Mouse (Mus musculus) testis, adult 2 months (tissue): ENCODE measurements around the gene Prickle1. TPM values are rescaled to one million over a fixed set of nuclear protein-coding genes. Genes with fewer than 3 reads are reported as not detected.

Experiments used
- H3K27ac ChIP-seq: fragments of 200-500 bp; 2 replicates; pipeline ENCODE4 v1.5.1; 2012; ENCODE audit warnings: low read depth, low read length; ENCODE audit not compliant: control insufficient read depth, insufficient read depth
- H3K27me3 ChIP-seq: fragments of 200-500 bp; 2 replicates; pipeline ENCODE4 v1.6.1; 2012; ENCODE audit warnings: mild to moderate bottlenecking, low read length, moderate library complexity; ENCODE audit not compliant: control insufficient read depth, insufficient read depth
- H3K36me3 ChIP-seq: fragments of 200-500 bp; 2 replicates; pipeline ENCODE4 v1.6.1; 2012; ENCODE audit warnings: mild to moderate bottlenecking, low read length; ENCODE audit not compliant: control insufficient read depth, insufficient read depth
- H3K4me1 ChIP-seq: fragments of 200-500 bp; 2 replicates; pipeline ENCODE4 v1.6.1; 2012; ENCODE audit warnings: low read length; ENCODE audit not compliant: control insufficient read depth, insufficient read depth
- H3K4me3 ChIP-seq: fragments of 200-500 bp; 2 replicates; pipeline ENCODE4 v1.5.1; 2012; ENCODE audit warnings: low read depth, mild to moderate bottlenecking, low read length, moderate library complexity, mixed read lengths; ENCODE audit not compliant: control insufficient read depth
- CTCF ChIP-seq: fragments of 200-500 bp; IDR thresholded peaks from 2 replicates; pipeline ENCODE4 v1.5.1; 2012; ENCODE audit warnings: low read depth, mild to moderate bottlenecking, inconsistent platforms, low read length, moderate library complexity; ENCODE audit not compliant: control insufficient read depth, insufficient read depth, insufficient replicate concordance
- POLR2A ChIP-seq: fragments of 200-500 bp; IDR thresholded peaks from 2 replicates; pipeline ENCODE4 v1.6.1; 2012; ENCODE audit warnings: low read depth, mild to moderate bottlenecking, inconsistent platforms, low read length, moderate library complexity; ENCODE audit not compliant: control insufficient read depth
- polyA plus RNA-seq: library from polyadenylated mRNA; depleted of rRNA; stranded (reverse); fragments of >200 nt; gene quantifications from 2 replicates; pipeline ENCODE4 v1.2.3, GENCODE M21; 2012

Prickle1 gene
- polyA plus RNA-seq, 1 experiment: 3.9 TPM

DNA sequence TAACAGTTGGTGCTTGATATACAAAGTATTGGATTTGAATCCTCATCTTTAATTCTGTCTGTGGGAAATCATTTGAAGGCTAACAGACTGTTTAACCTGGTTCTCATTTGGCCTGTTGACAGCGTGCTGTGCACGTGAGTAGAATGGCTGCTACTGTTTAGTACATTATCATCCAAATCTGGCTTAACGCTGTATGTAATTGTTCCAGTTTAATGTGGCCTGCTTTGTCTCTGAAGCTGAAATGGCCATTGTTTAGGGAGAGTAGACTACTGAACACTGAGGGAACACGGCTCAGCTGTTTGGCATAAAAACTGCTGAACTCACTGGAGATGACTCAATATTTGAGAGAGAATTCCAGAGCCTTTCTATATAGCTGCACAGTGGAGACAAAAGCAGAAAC lies 116.2 kb downstream of the Prickle1 start:
- no peak for TF ChIP-seq POLR2A
- TF ChIP-seq CTCF: no peak

DNA sequence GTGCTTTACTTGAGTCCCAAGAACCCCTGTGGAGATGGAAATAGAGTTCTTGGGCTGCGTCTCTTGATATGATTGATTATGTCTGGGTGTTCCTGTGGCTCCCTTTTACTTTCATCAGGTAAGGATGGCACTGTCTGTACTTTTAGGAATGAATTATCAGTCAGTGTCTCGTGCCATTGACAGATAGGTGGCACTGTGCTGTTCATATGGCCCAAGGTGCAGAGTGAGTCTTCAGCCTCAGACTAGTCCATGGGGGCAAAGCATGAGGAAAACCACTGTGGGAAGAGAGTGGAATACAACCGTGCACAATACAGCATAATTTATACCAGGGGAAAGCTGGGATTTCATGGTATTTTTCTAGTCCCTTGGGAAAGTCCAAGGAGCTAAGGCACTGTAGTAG lies 117.0 kb downstream of the Prickle1 start:
- no peaks in the 10 kb centered on the region for H3K36me3 ChIP-seq
- no peaks in the 10 kb centered on the region for H3K4me1 ChIP-seq
- no peak overlapping the region for H3K4me3 ChIP-seq
- H3K27ac ChIP-seq: no peak overlapping the region
- H3K27me3 ChIP-seq: no peaks in the 10 kb centered on the region
- TF ChIP-seq CTCF (no peak), POLR2A (no peak)

More for the DNA sequence above, 116.2 kb downstream of the Prickle1 start:
- Histone ChIP-seq H3K27ac (no peak overlapping the region), H3K36me3 (no peaks in the 10 kb centered on the region), H3K27me3 (no peaks in the 10 kb centered on the region), H3K4me1 (no peaks in the 10 kb centered on the region), H3K4me3 (no peak overlapping the region)

DNA sequence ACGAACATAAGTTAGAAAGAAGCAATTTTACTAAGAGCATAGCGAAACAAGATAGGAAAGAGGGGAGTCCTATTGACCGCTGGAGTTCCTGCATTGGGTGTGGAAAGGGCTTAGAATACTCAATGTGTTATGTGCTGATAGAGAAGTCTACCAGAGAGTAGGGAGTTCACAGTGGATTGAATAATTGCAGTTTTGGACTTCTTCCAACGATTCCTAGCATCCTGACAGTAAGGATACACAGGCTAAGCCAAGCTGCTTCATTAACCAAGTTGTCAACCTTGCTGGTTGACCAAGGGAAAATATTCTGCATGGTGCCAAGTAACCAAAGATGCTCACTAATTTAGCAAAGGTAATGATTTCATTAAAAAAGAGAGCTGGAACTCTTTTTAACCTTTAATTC lies 118.0 kb downstream of the Prickle1 start:
- no peak for TF ChIP-seq POLR2A
- TF ChIP-seq CTCF: no peak
- no peak overlapping the region for H3K27ac ChIP-seq

DNA sequence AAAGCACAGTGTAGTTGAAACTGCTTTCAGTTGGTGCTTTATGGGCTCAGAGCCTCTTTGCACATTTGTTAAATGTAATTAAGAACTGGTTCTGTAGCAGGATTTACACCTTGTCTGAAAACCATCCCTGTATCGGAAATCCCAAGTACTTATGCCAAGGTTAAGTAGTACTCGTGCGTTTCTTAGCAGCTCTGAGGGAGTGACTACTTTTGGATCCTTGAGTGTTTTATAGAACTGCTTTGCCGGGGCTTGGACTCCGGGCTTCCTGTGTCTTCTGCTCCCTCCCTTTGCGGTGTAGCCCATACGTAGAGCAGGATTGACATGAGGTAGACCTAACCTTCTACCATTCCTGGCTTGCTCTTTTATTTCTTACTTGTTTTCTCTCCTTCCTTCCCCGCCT lies 120.0 kb downstream of the Prickle1 start:
- no peaks in the 10 kb centered on the region for H3K27me3 ChIP-seq
- no peaks in the 10 kb centered on the region for H3K4me1 ChIP-seq
- H3K4me3 ChIP-seq: no peak overlapping the region
- TF ChIP-seq CTCF (no peak), POLR2A (no peak)
- no peaks in the 10 kb centered on the region for H3K36me3 ChIP-seq
- H3K27ac ChIP-seq: no peak overlapping the region

More for the DNA sequence above, 118.0 kb downstream of the Prickle1 start:
- no peaks in the 10 kb centered on the region for H3K36me3 ChIP-seq
- H3K4me1 ChIP-seq: no peaks in the 10 kb centered on the region
- no peak overlapping the region for H3K4me3 ChIP-seq
- H3K27me3 ChIP-seq: no peaks in the 10 kb centered on the region

DNA sequence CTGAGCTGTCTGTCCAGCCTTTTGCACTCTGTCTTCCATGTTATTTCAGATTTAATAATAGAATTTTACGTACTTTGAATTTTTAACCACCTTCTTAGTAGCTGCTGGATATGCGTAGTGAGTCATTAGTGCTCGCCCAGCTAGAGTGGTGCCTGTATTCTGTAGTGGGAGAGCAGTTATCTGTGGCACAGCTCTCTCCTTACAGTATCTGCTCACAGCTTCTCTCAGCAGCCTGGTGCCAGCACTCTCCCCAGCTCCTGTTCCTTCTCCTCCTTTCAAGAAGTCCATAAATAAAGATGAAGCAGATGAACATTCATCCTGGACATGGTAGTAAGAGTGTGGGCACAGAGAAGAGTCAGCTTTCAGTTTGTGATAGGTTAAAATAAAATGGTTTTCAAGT lies 121.4 kb downstream of the Prickle1 start:
- Histone ChIP-seq H3K27me3 (no peaks in the 10 kb centered on the region), H3K36me3 (no peaks in the 10 kb centered on the region), H3K27ac (no peak overlapping the region), H3K4me3 (no peak overlapping the region), H3K4me1 (no peaks in the 10 kb centered on the region)
- TF ChIP-seq POLR2A (no peak), CTCF (no peak)

GRCm38 (mm10) chr15:93472089-93472488 lies 123.6 kb downstream of the Prickle1 start:
- TF ChIP-seq CTCF (no peak), POLR2A (no peak)
- no peaks in the 10 kb centered on the region for H3K27me3 ChIP-seq
- no peaks in the 10 kb centered on the region for H3K4me1 ChIP-seq
- no peak overlapping the region for H3K4me3 ChIP-seq
- no peak overlapping the region for H3K27ac ChIP-seq
- no peaks in the 10 kb centered on the region for H3K36me3 ChIP-seq

DNA sequence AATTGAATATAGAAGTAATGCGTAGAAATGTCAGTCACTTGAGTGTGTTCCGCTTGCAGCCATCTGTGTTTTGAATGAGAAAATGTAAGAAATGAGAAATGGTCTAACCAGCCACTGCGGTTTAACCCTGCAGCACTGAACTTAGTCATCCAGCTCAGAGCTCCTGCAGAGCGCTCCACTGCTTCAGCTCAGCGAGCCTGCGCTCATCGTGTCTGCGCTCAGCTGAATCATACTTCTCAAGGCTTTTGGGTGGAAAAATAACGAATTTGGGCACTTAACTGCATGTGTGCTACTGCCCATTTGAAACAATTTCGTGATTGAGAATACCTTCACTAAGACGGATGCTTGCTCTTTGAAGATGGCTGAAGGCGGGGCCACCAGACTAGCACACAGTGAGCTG lies 124.0 kb downstream of the Prickle1 start:
- Histone ChIP-seq H3K27me3 (no peaks in the 10 kb centered on the region), H3K36me3 (no peaks in the 10 kb centered on the region), H3K4me3 (no peak overlapping the region), H3K4me1 (no peaks in the 10 kb centered on the region), H3K27ac (no peak overlapping the region)
- no peak for TF ChIP-seq POLR2A
- no peak for TF ChIP-seq CTCF

GRCm38 (mm10) chr15:93461066-93461465 lies 134.6 kb downstream of the Prickle1 start:
- no peak for TF ChIP-seq POLR2A
- no peak for TF ChIP-seq CTCF
- Histone ChIP-seq H3K4me3 (no peak overlapping the region), H3K27ac (no peak overlapping the region), H3K27me3 (no peaks in the 10 kb centered on the region), H3K36me3 (peaks cover 2% of the 10 kb centered on the region), H3K4me1 (no peaks in the 10 kb centered on the region)

- H3K27me3 ChIP-seq: no peaks in the 10 kb centered on the region
- H3K4me1 ChIP-seq: no peaks in the 10 kb centered on the region
- no peaks in the 10 kb centered on the region for H3K36me3 ChIP-seq
- H3K4me3 ChIP-seq: no peak overlapping the region
- H3K27ac ChIP-seq: no peak overlapping the region
- no peak for TF ChIP-seq CTCF
- no peak for TF ChIP-seq POLR2A
These were observed 136.3 kb downstream of the Prickle1 start for GRCm38 (mm10) chr15:93459422-93459821.
